In the genomic region with DNA sequence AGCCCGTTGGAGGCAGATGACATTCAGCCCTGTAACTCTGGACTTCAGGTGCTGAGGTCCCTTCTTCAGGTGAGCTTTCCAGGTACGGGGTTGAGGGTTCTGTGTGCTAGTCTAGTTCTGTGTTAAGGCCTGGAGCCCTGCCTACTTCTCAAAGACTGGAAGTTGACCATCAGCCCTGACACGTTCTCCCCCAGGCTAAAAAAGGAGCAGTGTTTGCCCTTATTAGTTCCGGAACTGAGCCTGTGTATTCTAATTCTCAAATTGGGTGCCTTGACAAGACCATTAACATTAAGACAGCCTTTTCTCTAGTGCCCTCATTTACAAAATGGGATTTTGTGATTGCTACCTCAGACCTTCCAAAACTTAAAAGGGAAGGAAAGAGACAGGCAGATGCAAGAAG, we compare ENCODE assay signal across 27 mouse cellular contexts. TPM values are rescaled to one million over a fixed set of nuclear protein-coding genes. Genes with fewer than 3 reads are reported as not detected.
DNase-seq lines count a peak whose midpoint lies in the region; ATAC-seq lines count a peak whose summit lies in the region.
"Had no signal": no experiment of that assay in that cellular context is flagged by ENCODE, and none has a peak within 500 bp of the region (broad histone marks: within the 10 kb centered on the region; RNA-seq: fewer than 3 reads in every experiment).

No protein-coding gene starts in this region.

- DNase-seq in hindbrain, embryonic 10.5 days (ENCODE audit: low spot score) = peak; percentile 20
- peak; percentile 93 for DNase-seq in midbrain, embryonic 11.5 days (ENCODE audit: low spot score, missing footprints)
- no peak for DNase-seq in embryonic facial prominence, embryonic 10.5 days (ENCODE audit: low spot score)
- DNase-seq in neural tube, embryonic 11.5 days (ENCODE audit: low spot score) = peak; percentile 25
- DNase-seq: adrenal gland, adult 2 months; adrenal gland, postnatal 14 days; cerebellum, adult 11 months; cerebellum, adult 2 months; cerebellum, adult 9-11 months; cerebellum, postnatal 25 days; forebrain, postnatal 0 days; gastrocnemius, adult 2 months; gastrocnemius, postnatal 14 days; heart, adult 11 months had no signal

- peaks cover 24% of the 10 kb centered on the region for H3K4me1 ChIP-seq in hindbrain, embryonic 10.5 days (replicated peaks)
- H3K4me1 ChIP-seq in hindbrain, embryonic 13.5 days (replicated peaks) = peaks cover 22% of the 10 kb centered on the region
- peaks cover 5% of the 10 kb centered on the region for H3K4me1 ChIP-seq in midbrain, embryonic 11.5 days (ENCODE audit: control insufficient read depth, insufficient read depth, low read length)
- H3K4me1 ChIP-seq in midbrain, embryonic 13.5 days (replicated peaks) = peaks cover 21% of the 10 kb centered on the region
- H3K4me1 ChIP-seq in embryonic facial prominence, embryonic 10.5 days = peaks cover 23% of the 10 kb centered on the region
- no peaks in the 10 kb centered on the region for H3K4me1 ChIP-seq in neural tube, embryonic 11.5 days (ENCODE audit: control insufficient read depth, insufficient read depth, low read length)

- H3K27ac ChIP-seq in hindbrain, embryonic 10.5 days = no peak overlapping the region
- H3K27ac ChIP-seq in hindbrain, embryonic 13.5 days = no peak overlapping the region
- H3K27ac ChIP-seq in midbrain, embryonic 11.5 days (ENCODE audit: low read depth, low read length) = no peak overlapping the region
- H3K27ac ChIP-seq in midbrain, embryonic 13.5 days = no peak overlapping the region
- H3K27ac ChIP-seq in embryonic facial prominence, embryonic 10.5 days (replicated peaks) = no peak overlapping the region
- no peak overlapping the region for H3K27ac ChIP-seq in neural tube, embryonic 11.5 days (ENCODE audit: low read depth, low read length)
- H3K27ac ChIP-seq: embryonic facial prominence, embryonic 12.5 days; embryonic facial prominence, embryonic 15.5 days; forebrain, embryonic 13.5 days; gastrocnemius, adult 2 months; hindbrain, embryonic 15.5 days; intestine, embryonic 15.5 days had no signal

- WGBS in hindbrain, embryonic 10.5 days = 11% methylated on average over 4 of the region's 4 CpGs
- 10% methylated on average over 4 of the region's 4 CpGs for WGBS in hindbrain, embryonic 13.5 days
- WGBS in midbrain, embryonic 11.5 days = 6% methylated on average over 4 of the region's 4 CpGs
- 3% methylated on average over 4 of the region's 4 CpGs for WGBS in midbrain, embryonic 13.5 days
- 4% methylated on average over 4 of the region's 4 CpGs for WGBS in embryonic facial prominence, embryonic 10.5 days
- 5% methylated on average over 4 of the region's 4 CpGs for WGBS in neural tube, embryonic 11.5 days

- no peak overlapping the region for H3K4me3 ChIP-seq in hindbrain, embryonic 10.5 days
- no peak overlapping the region for H3K4me3 ChIP-seq in hindbrain, embryonic 13.5 days
- no peak overlapping the region for H3K4me3 ChIP-seq in midbrain, embryonic 11.5 days (ENCODE audit: low read depth, low read length)
- no peak overlapping the region for H3K4me3 ChIP-seq in midbrain, embryonic 13.5 days (replicated peaks)
- peak overlapping the region; percentile 32; the same call in 1 of the 2 replicates for H3K4me3 ChIP-seq in embryonic facial prominence, embryonic 10.5 days
- no peak overlapping the region for H3K4me3 ChIP-seq in neural tube, embryonic 11.5 days (ENCODE audit: low read depth, low read length)
- H3K4me3 ChIP-seq: embryonic facial prominence, embryonic 12.5 days; embryonic facial prominence, embryonic 15.5 days; erythroblast, embryonic 14.5 days; forebrain, embryonic 13.5 days; gastrocnemius, adult 2 months; hindbrain, embryonic 15.5 days; intestine, embryonic 15.5 days had no signal

- H3K9ac ChIP-seq in hindbrain, embryonic 13.5 days = no peak overlapping the region
- H3K9ac ChIP-seq in midbrain, embryonic 11.5 days (ENCODE audit: low read length) = no peak overlapping the region
- H3K9ac ChIP-seq in midbrain, embryonic 13.5 days (replicated peaks) = no peak overlapping the region
- no peak overlapping the region for H3K9ac ChIP-seq in neural tube, embryonic 11.5 days (ENCODE audit: low read length)
- H3K9ac ChIP-seq: embryonic facial prominence, embryonic 12.5 days; embryonic facial prominence, embryonic 15.5 days; forebrain, embryonic 13.5 days; forebrain, postnatal 0 days; hindbrain, embryonic 15.5 days; intestine, embryonic 15.5 days had no signal

- H3K4me2 ChIP-seq in hindbrain, embryonic 13.5 days = no peak overlapping the region
- H3K4me2 ChIP-seq in midbrain, embryonic 11.5 days = no peak overlapping the region
- no peak overlapping the region for H3K4me2 ChIP-seq in midbrain, embryonic 13.5 days (replicated peaks)
- H3K4me2 ChIP-seq in neural tube, embryonic 11.5 days (ENCODE audit: low read depth) = no peak overlapping the region
- H3K4me2 ChIP-seq: embryonic facial prominence, embryonic 12.5 days; forebrain, embryonic 13.5 days; heart, embryonic 11.5 days; hindbrain, embryonic 15.5 days; intestine, embryonic 15.5 days had no signal

- no peaks in the 10 kb centered on the region for H3K9me3 ChIP-seq in hindbrain, embryonic 10.5 days
- no peaks in the 10 kb centered on the region for H3K9me3 ChIP-seq in hindbrain, embryonic 13.5 days
- H3K9me3 ChIP-seq in midbrain, embryonic 11.5 days (ENCODE audit: control insufficient read depth, low read length) = no peaks in the 10 kb centered on the region; the same call in 1 of the 2 replicates
- no peaks in the 10 kb centered on the region for H3K9me3 ChIP-seq in midbrain, embryonic 13.5 days
- H3K9me3 ChIP-seq in embryonic facial prominence, embryonic 10.5 days = no peaks in the 10 kb centered on the region
- H3K9me3 ChIP-seq in neural tube, embryonic 11.5 days (ENCODE audit: control insufficient read depth, low read length) = no peaks in the 10 kb centered on the region
- H3K9me3 ChIP-seq: embryonic facial prominence, embryonic 12.5 days; embryonic facial prominence, embryonic 15.5 days; forebrain, embryonic 13.5 days; hindbrain, embryonic 15.5 days; intestine, embryonic 15.5 days had no signal

- peaks cover 100% of the 10 kb centered on the region for H3K27me3 ChIP-seq in hindbrain, embryonic 10.5 days (ENCODE audit: insufficient read depth, poor library complexity, severe bottlenecking)
- H3K27me3 ChIP-seq in hindbrain, embryonic 13.5 days = peaks cover 99% of the 10 kb centered on the region
- peaks cover 96% of the 10 kb centered on the region for H3K27me3 ChIP-seq in midbrain, embryonic 11.5 days (ENCODE audit: control insufficient read depth, insufficient read depth, low read length)
- H3K27me3 ChIP-seq in midbrain, embryonic 13.5 days = peaks cover 98% of the 10 kb centered on the region
- peaks cover 100% of the 10 kb centered on the region for H3K27me3 ChIP-seq in embryonic facial prominence, embryonic 10.5 days (replicated peaks; ENCODE audit: low read depth, poor library complexity, severe bottlenecking)
- H3K27me3 ChIP-seq in neural tube, embryonic 11.5 days (ENCODE audit: control insufficient read depth, insufficient read depth, low read length) = peaks cover 93% of the 10 kb centered on the region

- no peaks in the 10 kb centered on the region for H3K36me3 ChIP-seq in hindbrain, embryonic 10.5 days
- H3K36me3 ChIP-seq in hindbrain, embryonic 13.5 days = no peaks in the 10 kb centered on the region
- H3K36me3 ChIP-seq in midbrain, embryonic 11.5 days (ENCODE audit: control insufficient read depth, insufficient read depth, low read length) = no peaks in the 10 kb centered on the region
- H3K36me3 ChIP-seq in midbrain, embryonic 13.5 days = no peaks in the 10 kb centered on the region
- no peaks in the 10 kb centered on the region for H3K36me3 ChIP-seq in embryonic facial prominence, embryonic 10.5 days (replicated peaks)
- no peaks in the 10 kb centered on the region for H3K36me3 ChIP-seq in neural tube, embryonic 11.5 days (ENCODE audit: control insufficient read depth, insufficient read depth, low read length)
- H3K36me3 ChIP-seq: embryonic facial prominence, embryonic 12.5 days; embryonic facial prominence, embryonic 15.5 days; hindbrain, embryonic 15.5 days; intestine, embryonic 15.5 days had no signal

- no peak for ATAC-seq in hindbrain, embryonic 13.5 days (ENCODE audit: low FRiP score)
- ATAC-seq in midbrain, embryonic 11.5 days (ENCODE audit: low FRiP score) = no peak
- no peak for ATAC-seq in midbrain, embryonic 13.5 days
- no peak for ATAC-seq in neural tube, embryonic 11.5 days (ENCODE audit: insufficient read depth, low FRiP score, low TSS enrichment)
- ATAC-seq: CD4-positive, CD25-positive, alpha-beta regulatory T cell, adult 4 months; forebrain, embryonic 13.5 days; forebrain, postnatal 0 days; intestine, embryonic 15.5 days had no signal

RNA-seq across cellular contexts. Expression of a gene that starts 3.7 kb away (rescaled TPM):
- polyA plus RNA-seq in hindbrain, embryonic 10.5 days (2016; fragmentation: Nextera tagmentation; extraction: Ambion mirVana) = 0.27 and 0.60 TPM in 2 replicates
- polyA plus RNA-seq in hindbrain, embryonic 13.5 days (2015; fragmentation: Nextera tagmentation; extraction: Ambion mirVana) = not detected in 2 replicates
- not detected in 2 replicates for polyA plus RNA-seq in midbrain, embryonic 11.5 days (2014; fragmentation: Nextera tagmentation; extraction: Ambion mirVana)
- polyA plus RNA-seq in midbrain, embryonic 13.5 days (2015; fragmentation: Nextera tagmentation; extraction: Ambion mirVana) = not detected in 2 replicates
- 1.7 and 2.3 TPM in 2 replicates for polyA plus RNA-seq in embryonic facial prominence, embryonic 10.5 days (2016; fragmentation: Nextera tagmentation; extraction: Ambion mirVana)
- not detected in 2 replicates for polyA plus RNA-seq in neural tube, embryonic 11.5 days (2014; fragmentation: Nextera tagmentation; extraction: Ambion mirVana)
- polyA plus RNA-seq: C2C12; CD4-positive, CD25-positive, alpha-beta regulatory T cell, adult 4 months; cerebellum, adult 2 months; erythroblast, embryonic 14.5 days; forebrain, embryonic 13.5 days; forebrain, postnatal 0 days; frontal cortex, adult 2 months; heart, embryonic 14.5 days; hindbrain, embryonic 15.5 days; intestine, embryonic 15.5 days had no signal

RNA-seq across cellular contexts. Expression of a gene that starts 42.1 kb away (rescaled TPM):
- 10.4 and 11.9 TPM in 2 replicates for polyA plus RNA-seq in hindbrain, embryonic 10.5 days (2016; fragmentation: Nextera tagmentation; extraction: Ambion mirVana)
- 8.9 and 10.0 TPM in 2 replicates for polyA plus RNA-seq in hindbrain, embryonic 13.5 days (2015; fragmentation: Nextera tagmentation; extraction: Ambion mirVana)
- 11.9 and 13.8 TPM in 2 replicates for polyA plus RNA-seq in midbrain, embryonic 11.5 days (2014; fragmentation: Nextera tagmentation; extraction: Ambion mirVana)
- polyA plus RNA-seq in midbrain, embryonic 13.5 days (2015; fragmentation: Nextera tagmentation; extraction: Ambion mirVana) = 7.8 and 9.2 TPM in 2 replicates
- 12.3 and 12.7 TPM in 2 replicates for polyA plus RNA-seq in embryonic facial prominence, embryonic 10.5 days (2016; fragmentation: Nextera tagmentation; extraction: Ambion mirVana)
- polyA plus RNA-seq in neural tube, embryonic 11.5 days (2014; fragmentation: Nextera tagmentation; extraction: Ambion mirVana) = 10.5 TPM in 2 replicates
